Mouse (Mus musculus) NIH3T3 (cell line): ENCODE data around the gene H2al2b.
"Not testable (repeated sequence)": the region's sequence is repeated elsewhere in the genome, so short reads cannot be mapped to it uniquely, and the experiment has no call there.

Experiments used
- DNase-seq: peaks from one replicate; pipeline ENCODE4 v3.0.0-alpha.2; 2012; ENCODE audit warnings: low read depth

H2al2b gene

GRCm38 (mm10) chrY:2720574-2720973, at the start of gene H2al2b:
H2al2b (minus strand) TSS chrY:2720674.
- not testable (repeated sequence) for DNase-seq
